Mouse (Mus musculus) ES-E14 (cell line): Measurements from ENCODE around the gene Lpp. TPM values are rescaled to one million over a fixed set of nuclear protein-coding genes. Genes with fewer than 3 reads are reported as not detected.
A peak's percentile ranks its signal among the peaks of the same experiment; 100 is the strongest.

Experiments
- DNase-seq: peaks from one replicate; pipeline ENCODE4 v3.0.0-alpha.2; 2013; ENCODE audit warnings: low read depth, low spot score
- H3K27ac ChIP-seq: 2 replicates; pipeline ENCODE4 v1.5.1; 2012; ENCODE audit warnings: low read depth, mild to moderate bottlenecking, low read length, moderate library complexity, mixed read lengths; ENCODE audit not compliant: poor library complexity, insufficient read depth, severe bottlenecking
- H3K36me3 ChIP-seq: 2 replicates; pipeline ENCODE4 v1.6.1; 2012; ENCODE audit warnings: mild to moderate bottlenecking, low read length, moderate library complexity, mixed read lengths; ENCODE audit not compliant: control insufficient read depth, poor library complexity, insufficient read depth, severe bottlenecking
- H3K4me1 ChIP-seq, 2 experiments: fragments of 150-350 bp in 1 of 2; sonication (generic) in 1 of 2; 2 replicates each; pipeline ENCODE4 v1.6.1; 2012; ENCODE audit warnings: low read length in 2 of 2, mild to moderate bottlenecking in 1 of 2, mixed read lengths in 1 of 2; ENCODE audit not compliant: control insufficient read depth in 2 of 2, insufficient read depth in 2 of 2, poor library complexity in 1 of 2
- H3K4me3 ChIP-seq, 2 experiments: fragments of 150-350 bp in 1 of 2; sonication (generic) in 1 of 2; 2 replicates each; pipeline ENCODE4 v1.5.1; 2012; ENCODE audit warnings: low read length in 2 of 2, low read depth in 1 of 2, mild to moderate bottlenecking in 1 of 2, mixed read lengths in 1 of 2; ENCODE audit not compliant: insufficient read depth in 1 of 2, poor library complexity in 1 of 2, severe bottlenecking in 1 of 2
- H3K9ac ChIP-seq: 2 replicates; pipeline ENCODE4 v1.6.1; 2012; ENCODE audit warnings: low read depth, mild to moderate bottlenecking, low read length, mixed read lengths; ENCODE audit not compliant: poor library complexity, insufficient read depth, severe bottlenecking
- H3K9me3 ChIP-seq: fragments of 150-350 bp; sonication (generic); 2 replicates; pipeline ENCODE4 v1.6.1; 2012; ENCODE audit warnings: low read depth, mild to moderate bottlenecking, low read length; ENCODE audit not compliant: control insufficient read depth, insufficient read depth
- CHD2 ChIP-seq: IDR thresholded peaks from 2 replicates; pipeline ENCODE4 v1.6.1; 2014; ENCODE audit warnings: mild to moderate bottlenecking, low read depth, low read length, inconsistent platforms
- HCFC1 ChIP-seq: IDR thresholded peaks from 2 replicates; pipeline ENCODE4 v1.6.1; 2012; ENCODE audit warnings: low read length, inconsistent platforms, borderline replicate concordance; ENCODE audit not compliant: insufficient read depth
- MAFK ChIP-seq: IDR thresholded peaks from 2 replicates; pipeline ENCODE4 v1.6.1; 2014; ENCODE audit warnings: mild to moderate bottlenecking, low read depth, low read length, inconsistent platforms; ENCODE audit not compliant: insufficient read depth
- ZC3H11A ChIP-seq: IDR thresholded peaks from 2 replicates; pipeline ENCODE4 v1.6.1; 2012; ENCODE audit warnings: low read depth, mild to moderate bottlenecking, inconsistent platforms, low read length, borderline replicate concordance
- ZNF384 ChIP-seq: IDR thresholded peaks from 2 replicates; pipeline ENCODE4 v1.6.1; 2012; ENCODE audit warnings: low read depth, low read length, inconsistent platforms
- in situ Hi-C, 2 experiments: fragments of 600-800 bp; cut with MboI; formaldehyde crosslinking; loops; one replicate each; pipeline ENCODE4 v1.15.1; 2025; ENCODE audit warnings: low sequenced_read_pairs in 2 of 2, inconsistent platforms in 1 of 2; ENCODE audit not compliant: unreplicated experiment in 2 of 2
- total RNA-seq: library from RNA; depleted of rRNA; stranded (reverse); fragments of 300-350 nt; gene quantifications from 2 replicates; pipeline ENCODE4 v1.2.3, GENCODE M21; 2012

The Lpp gene
- total RNA-seq, 1 experiment = 31.4 TPM

GRCm38 (mm10) chr16:24560998-24561397, 167.7 kb downstream of the Lpp start:
- peaks cover 0 to 3% of the 10 kb centered on the region in 2 experiments; a peak in 1 of 4 replicates for H3K4me1 ChIP-seq
- H3K9me3 ChIP-seq = no peaks in the 10 kb centered on the region
- TF ChIP-seq ZNF384 = no peak
- TF ChIP-seq MAFK = peak; percentile 80
- TF ChIP-seq HCFC1 = no peak
- DNase-seq = no peak
- H3K36me3 ChIP-seq = no peaks in the 10 kb centered on the region
- in situ Hi-C loops = no loop called here
- no peak overlapping the region for H3K4me3 ChIP-seq
- no peak overlapping the region for H3K9ac ChIP-seq
- no peak overlapping the region for H3K27ac ChIP-seq

- TF ChIP-seq MAFK (no peak), ZNF384 (no peak), ZC3H11A (no peak), CHD2 (no peak), HCFC1 (no peak)
- DNase-seq = no peak
- in situ Hi-C loops = no loop called here
- Histone ChIP-seq H3K27ac (no peak overlapping the region), H3K36me3 (no peaks in the 10 kb centered on the region), H3K9ac (no peak overlapping the region), H3K4me1 (peaks cover 0 to 3% of the 10 kb centered on the region in 2 experiments; a peak in 1 of 4 replicates), H3K9me3 (no peaks in the 10 kb centered on the region), H3K4me3 (no peak overlapping the region)
These were observed 168.3 kb downstream of the Lpp start for GRCm38 (mm10) chr16:24561602-24562001.

- Histone ChIP-seq H3K36me3 (no peaks in the 10 kb centered on the region), H3K9ac (no peak overlapping the region), H3K4me3 (no peak overlapping the region), H3K27ac (no peak overlapping the region), H3K9me3 (no peaks in the 10 kb centered on the region), H3K4me1 (peaks cover 0 to 3% of the 10 kb centered on the region in 2 experiments; a peak in 1 of 4 replicates)
- DNase-seq = no peak
- no peak for TF ChIP-seq HCFC1
- no peak for TF ChIP-seq MAFK
- TF ChIP-seq ZNF384 = no peak
- TF ChIP-seq CHD2 = no peak
- TF ChIP-seq ZC3H11A = no peak
- in situ Hi-C loops = no loop called here
These were observed 172.0 kb downstream of the Lpp start for GRCm38 (mm10) chr16:24565311-24565710.

GRCm38 (mm10) chr16:24566277-24566676, 173.0 kb downstream of the Lpp start:
- no peaks in the 10 kb centered on the region for H3K36me3 ChIP-seq
- in situ Hi-C loops = no loop called here
- TF ChIP-seq MAFK = no peak
- TF ChIP-seq ZNF384 = no peak
- no peak overlapping the region for H3K4me3 ChIP-seq
- H3K4me1 ChIP-seq = peaks cover 0 to 3% of the 10 kb centered on the region in 2 experiments; a peak in 1 of 4 replicates
- H3K27ac ChIP-seq = no peak overlapping the region
- no peaks in the 10 kb centered on the region for H3K9me3 ChIP-seq
- DNase-seq = peak; percentile 75
- no peak overlapping the region for H3K9ac ChIP-seq

GRCm38 (mm10) chr16:24567562-24567961, 174.3 kb downstream of the Lpp start:
- no peak overlapping the region for H3K27ac ChIP-seq
- no peaks in the 10 kb centered on the region for H3K9me3 ChIP-seq
- no peak for DNase-seq
- no peak overlapping the region for H3K9ac ChIP-seq
- TF ChIP-seq MAFK = no peak
- peak; percentile 51; the same call in 1 of the 2 replicates for TF ChIP-seq ZNF384
- no peak for TF ChIP-seq HCFC1
- in situ Hi-C loops = no loop called here
- no peak overlapping the region for H3K4me3 ChIP-seq
- no peaks in the 10 kb centered on the region for H3K36me3 ChIP-seq
- peaks cover 0 to 3% of the 10 kb centered on the region in 2 experiments; a peak in 1 of 4 replicates for H3K4me1 ChIP-seq
